Mouse (Mus musculus) adrenal gland, adult (tissue): Measurements from ENCODE around the gene Trim2.

Source experiments
- DNase-seq, 2 experiments: peaks; one replicate each; pipeline ENCODE4 v3.0.0; 2022 to 2023; ENCODE audit warnings: low spot score in 1 of 2; ENCODE audit not compliant: inconsistent age in 2 of 2

Gene Trim2

GRCm38 (mm10) chr3:84259281-84260023 is 47.2 kb downstream of the Trim2 start:
- DNase-seq: peak; percentile 85 to 94

- DNase-seq: peak in 1 of 2 experiments; percentile 70
Observed at GRCm38 (mm10) chr3:84258518-84259031, 48.1 kb downstream of the Trim2 start.

GRCm38 (mm10) chr3:84257989-84258517 is 48.6 kb downstream of the Trim2 start:
- peak in 1 of 2 experiments; percentile 81 for DNase-seq

- DNase-seq: no peak
Observed at GRCm38 (mm10) chr3:84254520-84254878, 52.2 kb downstream of the Trim2 start.

- no peak for DNase-seq
Observed at GRCm38 (mm10) chr3:84253655-84254519, 52.8 kb downstream of the Trim2 start.

- DNase-seq: no peak
Observed at GRCm38 (mm10) chr3:84252776-84253654, 53.7 kb downstream of the Trim2 start.

- DNase-seq: no peak
Observed at GRCm38 (mm10) chr3:84251721-84252120, 55.0 kb downstream of the Trim2 start.

- DNase-seq: no peak
Observed at GRCm38 (mm10) chr3:84250275-84250674, 56.4 kb downstream of the Trim2 start.

GRCm38 (mm10) chr3:84247789-84248188 is 58.9 kb downstream of the Trim2 start:
- no peak for DNase-seq

- DNase-seq: no peak
Observed at GRCm38 (mm10) chr3:84246421-84246861, 60.2 kb downstream of the Trim2 start.

- no peak for DNase-seq
Observed at GRCm38 (mm10) chr3:84243116-84243515, 63.6 kb downstream of the Trim2 start.

GRCm38 (mm10) chr3:84242497-84242896 is 64.2 kb downstream of the Trim2 start:
- DNase-seq: peak in 1 of 2 experiments; percentile 65

- DNase-seq: no peak
Observed at GRCm38 (mm10) chr3:84241098-84241497, 65.6 kb downstream of the Trim2 start.

GRCm38 (mm10) chr3:84235420-84236304 is 71.0 kb downstream of the Trim2 start:
- no peak for DNase-seq

- no peak for DNase-seq
Observed at GRCm38 (mm10) chr3:84234562-84234961, 72.1 kb downstream of the Trim2 start.

GRCm38 (mm10) chr3:84233663-84234415 is 72.8 kb downstream of the Trim2 start:
- no peak for DNase-seq

GRCm38 (mm10) chr3:84232312-84232711 is 74.4 kb downstream of the Trim2 start:
- no peak for DNase-seq

- peak; percentile 51 to 83 for DNase-seq
Observed at GRCm38 (mm10) chr3:84230988-84231387, 75.7 kb downstream of the Trim2 start.

GRCm38 (mm10) chr3:84228911-84229310 is 77.8 kb downstream of the Trim2 start:
- peak; percentile 52 to 85 for DNase-seq
